Mouse (Mus musculus): ENCODE results near the gene Dgcr2. TPM values are rescaled to one million over a fixed set of nuclear protein-coding genes. Genes with fewer than 3 reads are reported as not detected.

Dgcr2 gene
- polyA plus RNA-seq, 1 experiment from 2014 or later = 119 TPM

GRCm38 (mm10) chr16:17928627-17929104 is 30.3 kb upstream of the Dgcr2 start:
- H3K27ac ChIP-seq = peak overlapping the region; percentile 92
- H3K4me1 ChIP-seq = peaks cover 26% of the 10 kb centered on the region
- WGBS = under 1% methylated on average over 9 of the region's 9 CpGs
- peak overlapping the region; percentile 91 for H3K4me2 ChIP-seq
- no peaks in the 10 kb centered on the region for H3K27me3 ChIP-seq (replicated peaks)
- H3K4me3 ChIP-seq = peak overlapping the region; percentile 85
- peak; percentile 65 for ATAC-seq (replicated peaks)
- H3K9me3 ChIP-seq = no peaks in the 10 kb centered on the region
- H3K9ac ChIP-seq = peak overlapping the region; percentile 84
- no peaks in the 10 kb centered on the region; the same call in 1 of the 2 replicates for H3K36me3 ChIP-seq (replicated peaks)

- H3K9me3 ChIP-seq = no peaks in the 10 kb centered on the region
- H3K4me3 ChIP-seq = peak within 1 kb of the TSS; percentile 85
- under 1% methylated on average over 47 of the region's 47 CpGs for WGBS
- peak within 1 kb of the TSS; percentile 92 for H3K27ac ChIP-seq
- no peaks in the 10 kb centered on the region for H3K27me3 ChIP-seq (replicated peaks)
- peak within 1 kb of the TSS; percentile 91 for H3K4me2 ChIP-seq
- peak within 1 kb of the TSS; percentile 84 for H3K9ac ChIP-seq
- peaks cover 31% of the 10 kb centered on the region for H3K4me1 ChIP-seq
- peak; percentile 89 for ATAC-seq (replicated peaks)
- no peaks in the 10 kb centered on the region; the same call in 1 of the 2 replicates for H3K36me3 ChIP-seq (replicated peaks)
These were observed 29.8 kb upstream of the Dgcr2 start, which contains the start of gene Slc25a1 for GRCm38 (mm10) chr16:17928087-17928580. Gene Slc25a1 (minus strand): TSS chr16:17928219.

- under 1% methylated on average over 65 of the region's 72 CpGs for WGBS
These were observed 29.2 kb upstream of the Dgcr2 start for GRCm38 (mm10) chr16:17927351-17928082.

GRCm38 (mm10) chr16:17922163-17922538 is 23.8 kb upstream of the Dgcr2 start:
- ATAC-seq (replicated peaks) = peak; percentile 24
- Histone ChIP-seq H3K4me2 (peak overlapping the region; percentile 97), H3K4me1 (peaks cover 43% of the 10 kb centered on the region), H3K9ac (peak overlapping the region; percentile 97), H3K4me3 (peak overlapping the region; percentile 84), H3K27ac (peak overlapping the region; percentile 89), H3K36me3 (replicated peaks) (no peaks in the 10 kb centered on the region; the same call in 1 of the 2 replicates), H3K9me3 (no peaks in the 10 kb centered on the region), H3K27me3 (replicated peaks) (peaks cover 12% of the 10 kb centered on the region)
- WGBS = 1% methylated on average over 14 of the region's 14 CpGs

More at GRCm38 (mm10) chr16:17927351-17928082, 29.2 kb upstream of the Dgcr2 start:
- Histone ChIP-seq H3K27ac (peak overlapping the region; percentile 92), H3K4me3 (peak overlapping the region; percentile 85), H3K9me3 (no peaks in the 10 kb centered on the region), H3K27me3 (replicated peaks) (no peaks in the 10 kb centered on the region), H3K4me2 (peak overlapping the region; percentile 91), H3K4me1 (peaks cover 37% of the 10 kb centered on the region), H3K9ac (peak overlapping the region; percentile 84), H3K36me3 (replicated peaks) (no peaks in the 10 kb centered on the region; the same call in 1 of the 2 replicates)
- peak; percentile 35 for ATAC-seq (replicated peaks)

DNA sequence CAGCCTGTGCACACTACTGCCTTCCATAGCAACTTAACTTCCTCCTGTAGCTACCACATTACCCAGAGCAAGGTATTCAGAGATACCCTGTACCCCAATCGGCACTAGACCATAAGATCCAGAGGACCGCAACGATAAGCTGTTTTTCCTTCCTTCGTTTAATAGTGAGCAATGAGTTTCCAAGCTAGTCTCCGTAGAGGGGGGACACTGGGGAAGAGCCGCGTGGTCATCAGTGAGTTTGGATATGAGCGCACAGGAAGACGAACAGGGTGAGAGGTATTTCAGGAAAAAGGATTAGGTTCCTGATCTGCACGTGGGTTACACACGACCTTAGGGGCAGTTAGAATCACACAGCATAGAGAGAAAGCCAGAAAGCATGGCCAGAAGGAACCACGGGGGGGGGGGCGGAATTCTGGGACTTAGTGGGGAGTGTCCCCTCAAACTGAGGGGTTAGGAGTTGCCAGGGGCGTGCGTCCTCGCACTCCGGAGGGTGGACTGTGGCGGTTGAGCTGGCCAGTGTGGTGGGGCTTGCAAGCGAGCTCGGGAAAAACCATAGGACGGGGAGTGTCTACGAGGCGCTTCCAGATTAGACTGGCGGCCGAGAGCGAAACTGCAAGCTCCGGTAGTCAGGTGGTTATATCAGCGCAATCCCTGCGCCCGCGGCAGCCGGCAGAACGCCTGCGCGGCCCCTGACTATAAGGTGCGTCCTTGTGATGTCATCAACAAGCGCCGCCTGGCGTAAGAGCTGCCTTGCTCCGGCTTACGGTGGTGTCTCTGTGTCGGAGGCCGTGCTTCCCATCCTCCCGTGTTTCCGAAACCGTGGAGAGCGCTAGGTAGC is 23.2 kb upstream of the Dgcr2 start:
- Histone ChIP-seq H3K4me1 (peaks cover 37% of the 10 kb centered on the region), H3K27ac (peak overlapping the region; percentile 89), H3K9me3 (no peaks in the 10 kb centered on the region), H3K4me2 (peak overlapping the region; percentile 97), H3K9ac (peak overlapping the region; percentile 97), H3K36me3 (replicated peaks) (no peaks in the 10 kb centered on the region; the same call in 1 of the 2 replicates), H3K27me3 (replicated peaks) (peaks cover 19% of the 10 kb centered on the region), H3K4me3 (peak overlapping the region; percentile 84)
- under 1% methylated on average over 47 of the region's 47 CpGs for WGBS
- peak; percentile 94 for ATAC-seq (replicated peaks)

DNA sequence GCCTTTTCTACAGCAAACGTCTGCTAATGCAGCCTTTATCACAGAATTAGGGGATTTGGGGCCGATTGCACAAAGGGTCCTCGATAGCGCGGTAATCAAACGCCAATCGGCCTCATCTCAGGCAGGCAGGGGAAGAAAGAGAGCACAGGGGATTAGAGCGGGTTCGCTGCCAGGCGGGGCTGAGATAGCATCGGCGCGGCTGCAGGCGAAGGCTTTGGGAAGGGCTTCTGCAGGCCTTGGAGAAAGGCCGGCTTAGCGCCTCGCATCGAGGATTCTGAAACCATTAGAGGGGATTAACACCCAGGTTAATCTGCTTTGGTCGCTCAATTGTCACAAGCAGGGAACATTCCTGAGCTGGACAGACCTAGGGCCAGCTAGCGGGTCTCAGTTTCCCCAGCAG is 22.2 kb upstream of the Dgcr2 start:
- H3K36me3 ChIP-seq (replicated peaks) = no peaks in the 10 kb centered on the region
- 0 out of 2 replicates have a peak overlapping the region, but pooled peaks have one; percentile 2 for H3K4me3 ChIP-seq
- no peaks in the 10 kb centered on the region for H3K9me3 ChIP-seq
- H3K4me1 ChIP-seq = peaks cover 28% of the 10 kb centered on the region
- H3K9ac ChIP-seq = peak overlapping the region; percentile 28; the same call in 1 of the 2 replicates
- 2% methylated on average over 20 of the region's 20 CpGs for WGBS
- peaks cover 28% of the 10 kb centered on the region for H3K27me3 ChIP-seq (replicated peaks)
- H3K27ac ChIP-seq = peak overlapping the region; percentile 89; the same call in 1 of the 2 replicates
- no peak for ATAC-seq (replicated peaks)
- H3K4me2 ChIP-seq = peak overlapping the region; percentile 97

- peak within 1 kb of the TSS; percentile 53 for H3K4me2 ChIP-seq
- no peak for ATAC-seq (replicated peaks)
- peak within 1 kb of the TSS; percentile 33 for H3K4me3 ChIP-seq
- H3K27me3 ChIP-seq (replicated peaks) = peaks cover 67% of the 10 kb centered on the region
- H3K9me3 ChIP-seq = no peaks in the 10 kb centered on the region
- WGBS = under 1% methylated on average over 106 of the region's 106 CpGs
- no peak within 1 kb of the TSS for H3K27ac ChIP-seq
- peaks cover 24% of the 10 kb centered on the region for H3K4me1 ChIP-seq
- H3K36me3 ChIP-seq (replicated peaks) = no peaks in the 10 kb centered on the region
- H3K9ac ChIP-seq = peak within 1 kb of the TSS; percentile 12; the same call in 1 of the 2 replicates
These were observed 16.2 kb upstream of the Dgcr2 start, which contains the start of gene Gsc2 for GRCm38 (mm10) chr16:17914307-17915249. Gene Gsc2 (minus strand): TSS chr16:17915059.

GRCm38 (mm10) chr16:17911052-17911595 is 12.8 kb upstream of the Dgcr2 start, which contains the start of gene Ess2:
Gene Ess2 (minus strand): TSS chr16:17911348.
- peaks cover 24% of the 10 kb centered on the region for H3K4me1 ChIP-seq
- H3K27me3 ChIP-seq (replicated peaks) = peaks cover 46% of the 10 kb centered on the region
- peak within 1 kb of the TSS; percentile 75 for H3K27ac ChIP-seq
- peak; percentile 94 for ATAC-seq (replicated peaks)
- WGBS = under 1% methylated on average over 35 of the region's 35 CpGs
- peak within 1 kb of the TSS; percentile 79 for H3K9ac ChIP-seq
- no peaks in the 10 kb centered on the region for H3K9me3 ChIP-seq
- H3K4me2 ChIP-seq = peak within 1 kb of the TSS; percentile 77
- peak within 1 kb of the TSS; percentile 74 for H3K4me3 ChIP-seq
- peaks cover 21% of the 10 kb centered on the region for H3K36me3 ChIP-seq (replicated peaks)

DNA sequence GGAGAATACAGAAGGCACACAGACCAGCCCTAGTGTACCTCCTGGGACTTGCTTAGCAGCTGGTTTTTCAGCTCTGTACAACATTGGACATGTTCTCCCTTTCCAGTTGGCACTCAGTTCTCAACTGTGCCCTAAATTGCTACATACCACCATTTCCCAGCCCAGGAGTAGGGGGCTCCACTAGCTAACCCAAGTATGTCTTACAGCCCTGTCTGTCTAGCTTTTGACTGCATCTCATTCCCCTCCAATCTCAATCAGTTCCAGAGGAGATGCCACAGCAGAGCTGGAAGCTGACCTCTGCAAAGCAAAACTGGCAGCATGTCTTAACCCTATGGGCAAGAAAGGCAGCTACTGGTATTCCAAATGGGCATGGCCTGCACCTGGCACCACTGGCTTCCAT is 2.3 kb downstream of the Dgcr2 start:
- H3K4me3 ChIP-seq = no peak overlapping the region
- H3K9me3 ChIP-seq = no peaks in the 10 kb centered on the region
- peaks cover 23% of the 10 kb centered on the region for H3K36me3 ChIP-seq (replicated peaks)
- no peak overlapping the region for H3K9ac ChIP-seq
- no peak overlapping the region for H3K4me2 ChIP-seq
- ATAC-seq (replicated peaks) = no peak
- H3K27me3 ChIP-seq (replicated peaks) = no peaks in the 10 kb centered on the region
- no peak overlapping the region for H3K27ac ChIP-seq
- H3K4me1 ChIP-seq = peaks cover 6% of the 10 kb centered on the region

DNA sequence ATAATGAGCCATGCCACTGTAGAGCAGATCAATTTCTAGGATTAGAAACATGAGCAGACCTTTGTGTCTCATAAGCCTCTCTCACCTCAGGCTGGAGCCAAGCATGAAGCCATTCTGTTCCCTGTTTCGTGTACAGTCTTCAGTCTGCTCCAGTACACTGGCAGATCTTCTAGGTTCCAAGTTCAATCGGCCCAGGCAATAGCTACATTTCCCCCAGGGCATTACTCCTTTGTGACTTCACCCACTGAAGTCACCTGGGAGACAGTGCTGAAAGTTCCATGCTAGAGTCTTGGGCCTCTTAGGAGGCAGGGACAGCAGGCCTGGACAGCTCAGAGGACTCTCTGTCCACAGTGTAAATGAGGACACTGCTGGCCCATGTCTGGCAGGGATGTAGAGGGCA is 4.4 kb downstream of the Dgcr2 start, which contains the start of gene Tssk1:
Gene Tssk1 (plus strand): TSS at position 301 of the 400 bp plus-strand sequence.
- no peaks in the 10 kb centered on the region for H3K27me3 ChIP-seq (replicated peaks)

More for the DNA sequence above, 4.4 kb downstream of the Dgcr2 start, which contains the start of gene Tssk1:
- no peak within 1 kb of the TSS for H3K4me2 ChIP-seq
- ATAC-seq (replicated peaks) = no peak
- H3K9ac ChIP-seq = no peak within 1 kb of the TSS
- H3K27ac ChIP-seq = no peak within 1 kb of the TSS
- H3K4me3 ChIP-seq = no peak within 1 kb of the TSS
- no peaks in the 10 kb centered on the region for H3K9me3 ChIP-seq
- 79% methylated on average over 2 of the region's 2 CpGs for WGBS
- peaks cover 5% of the 10 kb centered on the region; the same call in 1 of the 2 replicates for H3K36me3 ChIP-seq (replicated peaks)
- H3K4me1 ChIP-seq = peaks cover 20% of the 10 kb centered on the region

All from midbrain, embryonic 15.5 days (tissue).